Mouse (Mus musculus) lung, postnatal 25 days (tissue): ENCODE results near the gene Zfp57.
"Not testable (repeated sequence)": the region's sequence is repeated elsewhere in the genome, so short reads cannot be mapped to it uniquely, and the experiment has no call there.

Source experiments
- DNase-seq: peaks from one replicate; pipeline ENCODE4 v3.0.0; 2022; ENCODE audit warnings: low spot score

Zfp57 gene

GRCm38 (mm10) chr17:37000863-37001262 lies at the start of gene Zfp57:
Gene Zfp57, plus strand, starts transcription at chr17:37001163.
- DNase-seq, result no peak

GRCm38 (mm10) chr17:36952631-36953030 lies 48.3 kb upstream of the Zfp57 start:
- DNase-seq, result no peak

DNA sequence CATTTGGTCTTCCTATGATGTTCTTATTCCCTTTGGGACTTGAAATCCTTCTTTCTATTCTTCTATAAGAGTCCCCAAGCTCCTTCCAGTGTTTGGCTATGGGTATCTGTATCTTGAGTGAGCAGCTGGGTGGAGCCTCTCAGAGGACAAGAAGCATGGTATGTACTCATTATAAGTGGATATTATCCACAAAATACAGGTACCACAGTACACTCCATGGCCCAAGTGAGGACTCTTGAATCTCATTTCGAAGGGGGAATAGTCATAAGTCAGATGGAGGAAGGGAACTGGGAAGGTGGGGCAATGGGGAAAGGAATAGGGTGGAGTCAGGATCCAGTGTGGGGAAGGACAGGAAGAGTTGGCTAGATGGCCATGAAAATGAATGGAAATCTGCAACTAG lies 47.9 kb upstream of the Zfp57 start:
- no peak for DNase-seq

GRCm38 (mm10) chr17:36957999-36958743 lies 42.8 kb upstream of the Zfp57 start, which contains the start of the genes Znrd1 and Znrd1as:
Gene Znrd1, minus strand, starts transcription at chr17:36958559.
Gene Znrd1as, plus strand, starts transcription at chr17:36958592.
- DNase-seq, result peak; percentile 95

DNA sequence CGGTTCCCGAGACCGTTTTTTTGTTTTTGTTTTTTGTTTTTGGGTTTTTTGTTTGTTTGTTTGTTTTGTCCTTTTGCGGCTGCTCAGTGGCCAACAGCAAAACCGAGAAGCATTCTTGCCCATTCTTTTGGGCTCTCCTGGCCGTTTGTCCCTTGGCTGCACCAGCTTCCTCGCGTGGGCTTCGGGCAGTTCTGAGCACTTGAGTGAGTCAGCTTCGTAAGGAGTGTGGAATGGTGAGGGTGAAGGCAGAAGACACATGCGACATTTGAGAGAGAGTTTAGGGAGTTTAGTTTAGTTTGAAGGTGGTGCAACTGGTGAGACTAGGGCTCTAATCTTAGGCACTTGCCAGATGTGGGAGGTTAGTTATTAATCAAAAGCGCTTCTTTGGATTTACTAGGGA lies 42.1 kb upstream of the Zfp57 start:
- DNase-seq, result no peak

- DNase-seq, result no peak
Observed at GRCm38 (mm10) chr17:36961125-36961524, 39.8 kb upstream of the Zfp57 start.

- DNase-seq, result no peak
Observed at GRCm38 (mm10) chr17:36966875-36967274, 34.1 kb upstream of the Zfp57 start.

GRCm38 (mm10) chr17:36970316-36970890 lies 30.6 kb upstream of the Zfp57 start:
- no peak for DNase-seq

DNA sequence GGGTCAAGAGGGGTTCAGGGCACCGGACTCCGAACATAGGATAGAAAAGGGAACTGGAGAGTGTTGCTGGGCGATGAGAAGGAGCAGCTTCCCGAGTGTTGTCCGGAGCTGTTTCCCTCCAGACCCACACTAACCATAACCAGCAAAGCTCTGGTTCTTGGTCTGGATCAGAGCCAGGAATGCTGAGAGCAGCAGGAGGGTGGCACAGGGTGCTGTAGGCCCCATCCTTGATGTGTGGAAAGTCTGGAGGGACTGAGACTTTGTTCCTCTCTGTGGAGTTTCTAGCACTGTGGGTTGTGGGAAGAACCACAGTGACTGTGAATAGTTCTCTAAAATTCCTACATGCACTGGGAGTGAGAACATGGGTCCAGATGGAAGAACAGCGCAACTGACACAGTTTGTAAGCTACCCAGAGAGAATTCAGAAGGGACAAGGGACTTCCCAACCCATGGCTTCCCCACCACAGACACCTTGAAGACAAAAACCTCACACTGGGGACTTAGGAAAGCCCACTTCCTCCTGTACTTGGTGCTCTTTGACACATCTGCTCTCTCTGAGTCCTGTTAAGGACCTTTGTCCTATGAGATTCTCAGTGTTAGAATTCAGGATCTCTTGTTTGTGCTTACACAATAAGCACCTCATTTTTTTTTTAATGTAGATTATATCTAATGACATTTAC lies 29.7 kb upstream of the Zfp57 start:
- DNase-seq, result no peak

GRCm38 (mm10) chr17:36972791-36973190 lies 28.2 kb upstream of the Zfp57 start:
- DNase-seq, result no peak

- DNase-seq, result no peak
Observed at GRCm38 (mm10) chr17:36973271-36973787, 27.6 kb upstream of the Zfp57 start.

GRCm38 (mm10) chr17:36981221-36981813 lies 19.6 kb upstream of the Zfp57 start, which contains the start of gene 2410137M14Rik:
Gene 2410137M14Rik, minus strand, starts transcription at chr17:36981237.
- no peak for DNase-seq

DNA sequence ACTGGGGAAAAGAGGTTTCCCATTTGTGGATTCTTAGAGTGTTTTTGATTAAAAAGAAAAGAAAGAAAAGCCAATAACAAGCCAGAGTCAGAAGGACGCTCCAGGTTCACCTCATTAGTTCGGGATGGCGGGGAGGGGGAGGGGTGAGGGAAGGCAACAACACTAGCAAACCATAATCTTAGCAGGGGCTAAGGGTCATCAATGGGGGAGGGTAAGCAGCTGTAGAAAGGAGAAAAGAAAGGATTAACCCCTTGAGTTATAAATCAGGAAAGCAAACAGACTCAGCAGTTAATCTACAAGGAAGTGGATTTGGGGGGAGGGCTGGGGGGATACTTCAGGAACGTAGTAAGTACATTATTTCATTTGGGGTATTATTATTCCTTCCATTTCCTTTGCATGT lies 19.1 kb upstream of the Zfp57 start:
- no peak for DNase-seq

DNA sequence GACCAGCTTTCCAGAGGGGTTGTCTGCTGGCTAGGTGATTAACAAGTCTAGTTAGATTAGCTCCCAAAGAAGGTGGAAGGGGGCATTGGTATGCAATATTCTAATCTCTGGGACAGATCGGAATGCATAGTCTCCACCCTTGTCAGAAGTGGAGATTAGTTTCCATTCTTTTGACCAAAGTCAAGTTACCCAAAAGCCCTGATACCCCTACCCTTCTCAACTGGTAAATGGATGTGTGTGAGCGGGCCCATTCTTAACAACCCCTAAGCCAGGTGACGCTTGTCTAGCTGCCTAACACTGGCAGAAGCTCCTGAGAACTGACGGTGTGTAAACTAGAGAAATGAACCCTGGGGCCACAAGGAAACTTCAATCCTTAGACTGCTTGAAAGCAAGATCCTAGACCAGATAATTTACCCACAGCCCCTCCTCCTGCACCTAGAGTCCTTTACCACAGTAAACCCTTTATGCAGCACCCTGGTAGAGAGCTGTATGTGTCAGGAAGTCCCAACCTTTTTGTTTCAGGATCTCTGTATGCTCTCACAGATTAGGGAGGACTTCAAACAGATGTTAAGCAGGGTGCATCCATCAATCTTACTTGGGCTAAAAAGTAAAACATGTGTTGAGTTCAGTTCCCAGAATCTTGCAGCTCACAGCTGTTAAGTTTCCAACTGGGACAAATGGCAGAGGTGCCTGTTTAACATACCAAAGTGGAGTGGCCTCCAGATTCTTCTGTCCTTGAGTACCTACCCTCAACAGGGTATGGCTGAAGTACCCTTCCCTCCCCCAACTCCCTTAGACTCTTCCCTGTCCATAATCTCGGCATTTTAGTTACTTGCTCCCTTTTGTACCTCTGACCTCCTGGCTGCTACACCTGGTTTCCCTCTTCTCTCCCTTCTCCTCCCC lies 18.5 kb upstream of the Zfp57 start:
- peak; percentile 29 for DNase-seq

DNA sequence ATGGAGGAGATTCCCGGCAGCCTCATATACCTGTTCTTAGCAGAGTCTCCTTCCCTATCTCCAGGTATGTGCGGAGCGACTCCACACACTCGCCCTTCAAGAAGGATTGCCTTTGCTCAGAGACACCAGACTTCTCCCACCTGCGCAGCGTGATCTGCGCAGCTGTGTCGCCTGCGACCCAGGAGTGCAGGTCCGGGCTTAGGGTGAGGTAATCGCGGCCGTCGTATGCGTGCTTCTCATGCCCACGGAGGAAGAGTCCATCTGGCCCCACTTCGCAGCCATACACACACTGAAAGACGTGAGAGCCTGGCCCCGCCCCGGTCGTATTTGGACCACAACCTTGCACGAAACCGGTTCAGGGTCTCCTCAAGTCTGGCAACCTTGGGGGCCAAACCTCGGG lies 12.5 kb upstream of the Zfp57 start:
- no peak for DNase-seq

GRCm38 (mm10) chr17:36989437-36989836 lies 11.5 kb upstream of the Zfp57 start, which contains the start of gene H2-M5:
Gene H2-M5, minus strand, starts transcription at chr17:36989537.
- DNase-seq, result no peak

- DNase-seq, result not testable (repeated sequence)
Observed at GRCm38 (mm10) chr17:36990630-36991029, 10.3 kb upstream of the Zfp57 start.

DNA sequence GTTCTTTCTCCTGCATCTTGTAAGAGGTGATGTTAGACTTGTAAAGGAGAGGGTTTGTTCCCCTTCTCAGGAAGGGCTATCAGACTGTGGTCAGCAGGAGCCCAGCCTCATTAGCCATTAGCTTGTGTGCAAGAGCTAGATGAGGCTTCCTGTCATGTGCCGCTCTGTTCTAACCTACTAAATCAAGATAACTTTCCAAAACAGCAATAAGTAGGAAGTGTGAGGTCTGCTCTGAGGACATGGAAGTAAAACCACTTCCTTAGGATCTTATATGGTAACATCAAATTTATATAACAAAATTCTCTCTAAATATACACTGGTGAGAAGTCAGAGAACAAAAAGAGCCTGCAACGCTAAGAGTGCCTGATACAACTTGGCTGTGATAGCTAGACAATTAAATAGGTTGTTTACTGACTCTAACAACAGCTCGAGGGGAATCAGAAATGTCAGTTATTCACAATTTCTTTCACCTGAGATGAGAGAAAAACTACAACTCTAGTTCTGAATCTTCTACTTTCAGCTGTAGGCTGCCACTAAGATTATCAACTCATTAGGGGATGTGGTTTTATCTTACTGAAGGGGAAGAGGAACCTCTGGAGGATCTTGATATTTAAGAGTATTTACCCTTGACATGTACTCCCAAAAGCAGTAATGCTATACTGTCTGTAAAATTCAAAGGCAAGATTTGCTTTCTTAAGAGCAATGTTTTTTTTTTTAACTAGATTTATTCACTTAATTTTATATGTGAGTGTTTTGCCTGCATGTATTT lies 8.4 kb upstream of the Zfp57 start:
- no peak for DNase-seq

- DNase-seq, result no peak
Observed at GRCm38 (mm10) chr17:36993770-36994325, 7.1 kb upstream of the Zfp57 start.

GRCm38 (mm10) chr17:36994528-36994927 lies 6.4 kb upstream of the Zfp57 start:
- DNase-seq, result no peak
